Mouse (Mus musculus): ENCODE results near the gene Tdgf1. TPM values are rescaled to one million over a fixed set of nuclear protein-coding genes. Genes with fewer than 3 reads are reported as not detected.

Gene Tdgf1
- total RNA-seq (2021): under 1 TPM; 0.42 to 0.53 TPM
- long read RNA-seq, experiment 1, partial matches to known transcripts: 1 of 1 reads
- long read RNA-seq, experiment 1, other reads (novel, unspliced or antisense): 0 of 1 reads
- long read RNA-seq, experiment 2: 0 reads

GRCm38 (mm10) chr9:110945926-110946325 is at the start of gene Tdgf1:
Gene Tdgf1, minus strand, starts transcription at chr9:110946158.
- DNase-seq (ENCODE audit: low spot score in 2 of 2): no peak
- intact Hi-C loops (cut with DNase I): no loop called here

GRCm38 (mm10) chr9:110994716-110995172 is 48.8 kb upstream of the Tdgf1 start:
- DNase-seq (ENCODE audit: low spot score in 2 of 2): peak; percentile 69 to 77
- intact Hi-C loops (cut with DNase I): no loop called here

- DNase-seq (ENCODE audit: low spot score in 2 of 2): no peak
- intact Hi-C loops (cut with DNase I): no loop called here
These were observed 47.3 kb upstream of the Tdgf1 start for GRCm38 (mm10) chr9:110993281-110993709.

- DNase-seq (ENCODE audit: low spot score in 2 of 2): no peak
- intact Hi-C loops (cut with DNase I): no loop called here
These were observed 44.2 kb upstream of the Tdgf1 start, which contains the start of gene Rtp3 for GRCm38 (mm10) chr9:110990204-110990603. Gene Rtp3, minus strand, starts transcription at chr9:110990583.

GRCm38 (mm10) chr9:110989543-110989942 is 43.6 kb upstream of the Tdgf1 start:
- DNase-seq (ENCODE audit: low spot score in 2 of 2): no peak

GRCm38 (mm10) chr9:110989141-110989540 is 43.2 kb upstream of the Tdgf1 start:
- intact Hi-C loops (cut with DNase I): no loop called here
- no peak for DNase-seq (ENCODE audit: low spot score in 2 of 2)

More at GRCm38 (mm10) chr9:110989543-110989942, 43.6 kb upstream of the Tdgf1 start:
- intact Hi-C loops (cut with DNase I): no loop called here

- no peak for DNase-seq (ENCODE audit: low spot score in 2 of 2)
- intact Hi-C loops (cut with DNase I): no loop called here
These were observed 42.1 kb upstream of the Tdgf1 start for GRCm38 (mm10) chr9:110988078-110988477.

- DNase-seq (ENCODE audit: low spot score in 2 of 2): no peak
- intact Hi-C loops (cut with DNase I): no loop called here
These were observed 41.4 kb upstream of the Tdgf1 start for GRCm38 (mm10) chr9:110987331-110987730.

- no peak for DNase-seq (ENCODE audit: low spot score in 2 of 2)
- intact Hi-C loops (cut with DNase I): no loop called here
These were observed 40.0 kb upstream of the Tdgf1 start for GRCm38 (mm10) chr9:110985951-110986350.

- no peak for DNase-seq (ENCODE audit: low spot score in 2 of 2)
- intact Hi-C loops (cut with DNase I): no loop called here
These were observed 39.6 kb upstream of the Tdgf1 start for GRCm38 (mm10) chr9:110985541-110985940.

GRCm38 (mm10) chr9:110984096-110984495 is 38.1 kb upstream of the Tdgf1 start:
- no peak for DNase-seq (ENCODE audit: low spot score in 2 of 2)
- intact Hi-C loops (cut with DNase I): no loop called here

GRCm38 (mm10) chr9:110982351-110982750 is 36.4 kb upstream of the Tdgf1 start:
- intact Hi-C loops (cut with DNase I): no loop called here
- no peak for DNase-seq (ENCODE audit: low spot score in 2 of 2)

- no peak for DNase-seq (ENCODE audit: low spot score in 2 of 2)
- intact Hi-C loops (cut with DNase I): no loop called here
These were observed 33.5 kb upstream of the Tdgf1 start for GRCm38 (mm10) chr9:110979411-110979810.

GRCm38 (mm10) chr9:110965910-110966231 is 19.9 kb upstream of the Tdgf1 start:
- no peak for DNase-seq (ENCODE audit: low spot score in 2 of 2)
- intact Hi-C loops (cut with DNase I): no loop called here

GRCm38 (mm10) chr9:110965062-110965909 is 19.3 kb upstream of the Tdgf1 start:
- DNase-seq (ENCODE audit: low spot score in 2 of 2): no peak
- intact Hi-C loops (cut with DNase I): no loop called here

- DNase-seq (ENCODE audit: low spot score in 2 of 2): no peak
These were observed 17.7 kb upstream of the Tdgf1 start for GRCm38 (mm10) chr9:110963566-110964115.

GRCm38 (mm10) chr9:110961386-110961785 is 15.4 kb upstream of the Tdgf1 start:
- intact Hi-C loops (cut with DNase I): no loop called here

More at GRCm38 (mm10) chr9:110963566-110964115, 17.7 kb upstream of the Tdgf1 start:
- intact Hi-C loops (cut with DNase I): no loop called here

GRCm38 (mm10) chr9:110960230-110961149 is 14.5 kb upstream of the Tdgf1 start:
- intact Hi-C loops (cut with DNase I): no loop called here

More at GRCm38 (mm10) chr9:110961386-110961785, 15.4 kb upstream of the Tdgf1 start:
- no peak for DNase-seq (ENCODE audit: low spot score in 2 of 2)

GRCm38 (mm10) chr9:110959669-110960068 is 13.7 kb upstream of the Tdgf1 start:
- no peak for DNase-seq (ENCODE audit: low spot score in 2 of 2)
- intact Hi-C loops (cut with DNase I): loop anchor here (10.0 kb wide), 1 partner anchor 225 kb away; no protein-coding TSS in a partner anchor

More at GRCm38 (mm10) chr9:110960230-110961149, 14.5 kb upstream of the Tdgf1 start:
- DNase-seq (ENCODE audit: low spot score in 2 of 2): no peak

All from left cerebral cortex, postnatal 14 days (tissue).